Mouse (Mus musculus): ENCODE measurements around the gene Cma2. TPM values are rescaled to one million over a fixed set of nuclear protein-coding genes. Genes with fewer than 3 reads are reported as not detected.
"Not testable (repeated sequence)": the region's sequence is repeated elsewhere in the genome, so short reads cannot be mapped to it uniquely, and the experiment has no call there.

Cma2 gene
- polyA plus RNA-seq, 1 experiment from 2014 or later = not detected

- WGBS = 94% methylated on average over 2 of the region's 2 CpGs
Observed at GRCm38 (mm10) chr14:56013924-56014323, 63.1 kb downstream of the Cma2 start.

GRCm38 (mm10) chr14:56017671-56018070, 66.9 kb downstream of the Cma2 start, which contains the start of gene Mcpt1:
Gene Mcpt1, plus strand, starts transcription at chr14:56017971.
- not testable (repeated sequence) for H3K27me3 ChIP-seq (ENCODE audit: control insufficient read depth, insufficient read depth, low read length); H3K9me3 ChIP-seq (ENCODE audit: control insufficient read depth, low read depth, low read length); H3K36me3 ChIP-seq (ENCODE audit: control insufficient read depth, insufficient read depth, low read length); H3K4me3 ChIP-seq (ENCODE audit: low read depth, low read length); ATAC-seq (ENCODE audit: insufficient number of reproducible peaks, insufficient read depth, low FRiP score, low read depth); H3K4me1 ChIP-seq (ENCODE audit: control insufficient read depth, insufficient read depth, low read length); H3K9ac ChIP-seq (replicated peaks; ENCODE audit: low read depth, low read length); H3K4me2 ChIP-seq (replicated peaks; ENCODE audit: low read depth, low read length); H3K27ac ChIP-seq (ENCODE audit: low read length)
- 69% methylated on average over 3 of the region's 3 CpGs for WGBS

More at GRCm38 (mm10) chr14:56013924-56014323, 63.1 kb downstream of the Cma2 start:
- Histone ChIP-seq H3K4me3 (ENCODE audit: low read depth, low read length) (no peak overlapping the region), H3K27ac (ENCODE audit: low read length) (no peak overlapping the region), H3K9ac (replicated peaks; ENCODE audit: low read depth, low read length) (no peak overlapping the region), H3K27me3 (ENCODE audit: control insufficient read depth, insufficient read depth, low read length) (no peaks in the 10 kb centered on the region), H3K9me3 (ENCODE audit: control insufficient read depth, low read depth, low read length) (no peaks in the 10 kb centered on the region), H3K36me3 (ENCODE audit: control insufficient read depth, insufficient read depth, low read length) (no peaks in the 10 kb centered on the region), H3K4me2 (replicated peaks; ENCODE audit: low read depth, low read length) (no peak overlapping the region), H3K4me1 (ENCODE audit: control insufficient read depth, insufficient read depth, low read length) (no peaks in the 10 kb centered on the region)
- no peak for ATAC-seq (ENCODE audit: insufficient number of reproducible peaks, insufficient read depth, low FRiP score, low read depth)

- H3K9me3 ChIP-seq (ENCODE audit: control insufficient read depth, low read depth, low read length) = no peaks in the 10 kb centered on the region
- no peak overlapping the region for H3K27ac ChIP-seq (ENCODE audit: low read length)
- no peaks in the 10 kb centered on the region for H3K36me3 ChIP-seq (ENCODE audit: control insufficient read depth, insufficient read depth, low read length)
- H3K4me3 ChIP-seq (ENCODE audit: low read depth, low read length) = no peak overlapping the region
- WGBS = 45% methylated on average over 1 of the region's 1 CpGs
- no peak for ATAC-seq (ENCODE audit: insufficient number of reproducible peaks, insufficient read depth, low FRiP score, low read depth)
- no peak overlapping the region for H3K9ac ChIP-seq (replicated peaks; ENCODE audit: low read depth, low read length)
- H3K4me1 ChIP-seq (ENCODE audit: control insufficient read depth, insufficient read depth, low read length) = no peaks in the 10 kb centered on the region
- H3K27me3 ChIP-seq (ENCODE audit: control insufficient read depth, insufficient read depth, low read length) = no peaks in the 10 kb centered on the region
- no peak overlapping the region for H3K4me2 ChIP-seq (replicated peaks; ENCODE audit: low read depth, low read length)
Observed at GRCm38 (mm10) chr14:56019446-56019845, 68.7 kb downstream of the Cma2 start.

- H3K27me3 ChIP-seq (ENCODE audit: control insufficient read depth, insufficient read depth, low read length); H3K27ac ChIP-seq (ENCODE audit: low read length); H3K4me2 ChIP-seq (replicated peaks; ENCODE audit: low read depth, low read length); H3K4me3 ChIP-seq (ENCODE audit: low read depth, low read length); ATAC-seq (ENCODE audit: insufficient number of reproducible peaks, insufficient read depth, low FRiP score, low read depth); H3K4me1 ChIP-seq (ENCODE audit: control insufficient read depth, insufficient read depth, low read length); H3K36me3 ChIP-seq (ENCODE audit: control insufficient read depth, insufficient read depth, low read length); H3K9ac ChIP-seq (replicated peaks; ENCODE audit: low read depth, low read length); H3K9me3 ChIP-seq (ENCODE audit: control insufficient read depth, low read depth, low read length): not testable (repeated sequence)
- 77% methylated on average over 4 of the region's 4 CpGs for WGBS
Observed at GRCm38 (mm10) chr14:56021305-56021704, 70.5 kb downstream of the Cma2 start.

Other genes with a start within 250 kb of the Cma2 start
- 19.5 and 21.3 TPM in 2 replicates for gene Tgm1, start 237.1 kb upstream of the Cma2 start, polyA plus RNA-seq (2014; fragmentation: Nextera tagmentation; extraction: Ambion mirVana)
- 30.0 and 31.0 TPM in 2 replicates for gene Rabggta, start 228.7 kb upstream of the Cma2 start, polyA plus RNA-seq (2014; fragmentation: Nextera tagmentation; extraction: Ambion mirVana)
- gene Dhrs1, start 205.3 kb upstream of the Cma2 start, polyA plus RNA-seq (2014; fragmentation: Nextera tagmentation; extraction: Ambion mirVana) = 83.0 and 99.4 TPM in 2 replicates
- gene Nop9, start 205.3 kb upstream of the Cma2 start, polyA plus RNA-seq (2014; fragmentation: Nextera tagmentation; extraction: Ambion mirVana) = 36.6 and 38.8 TPM in 2 replicates
- gene Cideb, start 192.5 kb upstream of the Cma2 start, polyA plus RNA-seq (2014; fragmentation: Nextera tagmentation; extraction: Ambion mirVana) = 2.3 and 2.6 TPM in 2 replicates
- gene Ltb4r2, start 189.6 kb upstream of the Cma2 start, polyA plus RNA-seq (2014; fragmentation: Nextera tagmentation; extraction: Ambion mirVana) = 0.13 and 0.52 TPM in 2 replicates
- gene Ltb4r1, start 185.0 kb upstream of the Cma2 start, polyA plus RNA-seq (2014; fragmentation: Nextera tagmentation; extraction: Ambion mirVana) = 0.42 and 0.88 TPM in 2 replicates
- gene Adcy4, start 166.9 kb upstream of the Cma2 start, polyA plus RNA-seq (2014; fragmentation: Nextera tagmentation; extraction: Ambion mirVana) = 4.3 and 5.8 TPM in 2 replicates
- 25.3 and 32.3 TPM in 2 replicates for gene Ripk3, start 162.1 kb upstream of the Cma2 start, polyA plus RNA-seq (2014; fragmentation: Nextera tagmentation; extraction: Ambion mirVana)
- 54.9 and 56.6 TPM in 2 replicates for gene Nfatc4, start 127.8 kb upstream of the Cma2 start, polyA plus RNA-seq (2014; fragmentation: Nextera tagmentation; extraction: Ambion mirVana)
- 14.2 and 17.2 TPM in 2 replicates for gene Nynrin, start 97.0 kb upstream of the Cma2 start, polyA plus RNA-seq (2014; fragmentation: Nextera tagmentation; extraction: Ambion mirVana)
- 0.36 and 0.45 TPM in 2 replicates for gene Cbln3, start 66.6 kb upstream of the Cma2 start, polyA plus RNA-seq (2014; fragmentation: Nextera tagmentation; extraction: Ambion mirVana)
- 10.4 TPM in 2 replicates for gene Khnyn, start 66.0 kb upstream of the Cma2 start, polyA plus RNA-seq (2014; fragmentation: Nextera tagmentation; extraction: Ambion mirVana)
- gene Sdr39u1, start 50.7 kb upstream of the Cma2 start, polyA plus RNA-seq (2014; fragmentation: Nextera tagmentation; extraction: Ambion mirVana) = 64.4 and 71.5 TPM in 2 replicates
- 2.6 and 3.4 TPM in 2 replicates for gene Cma1, start 6.3 kb upstream of the Cma2 start, polyA plus RNA-seq (2014; fragmentation: Nextera tagmentation; extraction: Ambion mirVana)
- gene Mcpt1, start 67.0 kb downstream of the Cma2 start, polyA plus RNA-seq (2014; fragmentation: Nextera tagmentation; extraction: Ambion mirVana) = 0.58 and 0.86 TPM in 2 replicates
- not detected in 2 replicates for gene Mcpt9, start 79.5 kb downstream of the Cma2 start, polyA plus RNA-seq (2014; fragmentation: Nextera tagmentation; extraction: Ambion mirVana)
- 0.64 and 1.0 TPM in 2 replicates for gene Mcpt2, start 91.1 kb downstream of the Cma2 start, polyA plus RNA-seq (2014; fragmentation: Nextera tagmentation; extraction: Ambion mirVana)
- gene Mcpt4, start 111.3 kb downstream of the Cma2 start, polyA plus RNA-seq (2014; fragmentation: Nextera tagmentation; extraction: Ambion mirVana) = 0.52 and 1.2 TPM in 2 replicates
- gene Mcpt8, start 134.3 kb downstream of the Cma2 start, polyA plus RNA-seq (2014; fragmentation: Nextera tagmentation; extraction: Ambion mirVana) = 1.0 and 1.5 TPM in 2 replicates
- gene Ctsg, start 151.6 kb downstream of the Cma2 start, polyA plus RNA-seq (2014; fragmentation: Nextera tagmentation; extraction: Ambion mirVana) = 0.43 and 0.51 TPM in 2 replicates
- gene Gzme, start 169.6 kb downstream of the Cma2 start, polyA plus RNA-seq (2014; fragmentation: Nextera tagmentation; extraction: Ambion mirVana) = not detected in 2 replicates
- gene Gzmd, start 181.6 kb downstream of the Cma2 start, polyA plus RNA-seq (2014; fragmentation: Nextera tagmentation; extraction: Ambion mirVana) = not detected in 2 replicates
- not detected in 2 replicates for gene Gzmg, start 208.6 kb downstream of the Cma2 start, polyA plus RNA-seq (2014; fragmentation: Nextera tagmentation; extraction: Ambion mirVana)
- gene Gzmn, start 223.6 kb downstream of the Cma2 start, polyA plus RNA-seq (2014; fragmentation: Nextera tagmentation; extraction: Ambion mirVana) = not detected in 2 replicates

All from stomach, embryonic 14.5 days (tissue).